Mouse (Mus musculus) liver, embryonic 12.5 days (tissue): ENCODE results near the gene Thpo. TPM values are rescaled to one million over a fixed set of nuclear protein-coding genes. Genes with fewer than 3 reads are reported as not detected.

Experiments
- ATAC-seq: fragments of 200-750 bp; cut with Nextera tagmentation; 2 replicates; pipeline ENCODE4 v1.8.0; 2017; ENCODE audit warnings: moderate number of reproducible peaks, mild to moderate bottlenecking, moderate library complexity
- H3K27ac ChIP-seq: fragments of 300-500 bp; sonication (generic); 2 replicates; pipeline ENCODE4 v1.5.1; 2016; ENCODE audit warnings: mild to moderate bottlenecking
- H3K27me3 ChIP-seq: fragments of 300-500 bp; sonication (generic); replicated peaks from 2 replicates; pipeline ENCODE4 v1.6.1; 2016; ENCODE audit warnings: mild to moderate bottlenecking, moderate library complexity
- H3K36me3 ChIP-seq: fragments of 300-500 bp; sonication (generic); 2 replicates; pipeline ENCODE4 v1.6.1; 2016; ENCODE audit warnings: mild to moderate bottlenecking, moderate library complexity
- H3K4me1 ChIP-seq: fragments of 300-500 bp; sonication (generic); 2 replicates; pipeline ENCODE4 v1.6.1; 2016
- H3K4me2 ChIP-seq: fragments of 300-500 bp; sonication (generic); 2 replicates; pipeline ENCODE4 v1.6.1; 2016; ENCODE audit warnings: mild to moderate bottlenecking, moderate library complexity
- H3K4me3 ChIP-seq: fragments of 300-500 bp; sonication (generic); 2 replicates; pipeline ENCODE4 v1.5.1; 2016; ENCODE audit warnings: mild to moderate bottlenecking, moderate library complexity
- H3K9ac ChIP-seq: fragments of 300-500 bp; sonication (generic); 2 replicates; pipeline ENCODE4 v1.6.1; 2016; ENCODE audit warnings: mild to moderate bottlenecking, moderate library complexity
- H3K9me3 ChIP-seq: fragments of 300-500 bp; sonication (generic); replicated peaks from 2 replicates; pipeline ENCODE4 v1.6.1; 2016; ENCODE audit warnings: mild to moderate bottlenecking, moderate library complexity
- WGBS: fragments of 180-500 bp; shearing (Covaris S2); methylation state at CpG from one replicate; pipeline ENCODE4 v1.1.7; 2016; ENCODE audit not compliant: insufficient replicate concordance; 5-methylcytosine and 5-hydroxymethylcytosine counted together
- polyA plus RNA-seq: library from polyadenylated mRNA; unstranded; fragments of >200 nt; fragmentation: Nextera tagmentation; extraction: Ambion mirVana; gene quantifications from 2 replicates; pipeline ENCODE4 v1.2.1, GENCODE M21; 2016

The Thpo gene
- 2.7 and 2.8 TPM in 2 replicates for polyA plus RNA-seq

DNA sequence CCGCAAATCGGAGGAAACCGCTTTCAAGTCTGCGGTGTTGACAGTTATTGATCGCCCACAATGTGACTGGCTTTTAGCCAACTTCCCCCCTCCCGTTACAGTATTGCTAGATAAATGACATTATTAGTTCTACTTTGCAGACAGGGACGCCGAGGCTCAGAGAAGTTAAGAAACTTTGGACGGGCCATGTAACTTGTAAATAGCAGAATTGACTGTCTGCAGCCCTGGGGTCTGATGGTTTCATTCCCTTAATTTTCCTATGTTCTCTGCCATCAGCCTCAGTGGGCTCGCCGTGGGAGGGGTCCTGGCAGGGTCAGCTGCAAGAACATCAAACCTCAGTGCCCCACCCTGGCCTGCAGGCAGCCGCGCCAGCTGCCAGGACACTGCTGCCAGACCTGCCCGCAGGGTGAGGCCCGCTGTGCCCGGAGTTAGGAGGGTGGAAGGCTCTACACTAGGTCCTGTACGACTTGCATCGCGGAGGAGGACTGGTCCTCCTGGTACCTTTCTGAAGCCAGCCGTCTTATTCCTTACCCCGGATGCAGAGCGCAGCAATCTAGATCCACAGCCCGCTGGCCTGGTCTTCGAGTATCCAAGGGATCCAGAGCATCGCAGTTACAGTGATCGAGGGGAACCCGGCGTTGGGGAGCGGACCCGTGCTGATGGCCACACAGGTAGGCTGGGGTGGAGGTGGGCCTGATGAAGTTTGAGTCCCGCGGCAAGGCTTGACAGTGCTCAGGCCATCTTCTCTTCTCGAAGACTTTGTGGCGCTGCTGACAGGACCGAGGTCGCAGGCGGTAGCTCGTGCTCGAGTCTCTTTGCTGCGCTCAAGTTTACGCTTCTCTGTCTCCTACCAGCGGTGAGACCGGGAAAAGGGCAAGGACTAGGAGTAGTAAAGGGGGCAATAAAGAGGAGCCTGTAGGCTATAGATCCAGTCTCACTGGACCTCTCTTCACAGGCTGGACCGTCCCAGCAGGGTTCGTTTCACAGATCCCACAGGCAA is at the start of gene Thpo:
TSS of gene Thpo (minus strand) at position 781 of the 1,000 bp plus-strand sequence.
- Histone ChIP-seq H3K27ac (no peak within 1 kb of the TSS), H3K9me3 (no peaks in the 10 kb centered on the region), H3K4me3 (peak within 1 kb of the TSS; percentile 51), H3K4me1 (peaks cover 21% of the 10 kb centered on the region), H3K9ac (peak within 1 kb of the TSS; percentile 52; the same call in 1 of the 2 replicates), H3K27me3 (peaks cover 94% of the 10 kb centered on the region), H3K36me3 (no peaks in the 10 kb centered on the region), H3K4me2 (peak within 1 kb of the TSS; percentile 73)
- no peak for ATAC-seq
- WGBS, result 5% methylated on average over 45 of the region's 45 CpGs

DNA sequence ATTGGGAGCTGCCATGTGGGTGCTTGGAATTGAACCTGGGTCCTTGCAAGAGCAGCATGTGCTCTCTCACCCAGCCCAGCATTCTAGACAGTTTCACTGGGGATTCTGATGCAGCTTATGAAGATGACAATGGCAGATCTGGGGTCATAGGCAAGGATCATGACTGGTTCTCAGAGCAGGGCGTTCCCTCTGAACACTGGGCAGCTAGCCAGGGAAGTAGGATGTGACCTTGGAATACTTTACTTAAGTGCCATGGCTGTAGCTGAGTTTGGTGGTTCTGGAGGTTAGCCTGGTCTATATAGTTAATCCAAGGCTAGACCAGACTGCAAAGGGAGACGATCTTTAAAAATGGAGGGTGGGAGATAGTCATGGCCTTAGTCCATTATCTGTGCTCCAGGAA is 49.6 kb upstream of the Thpo start:
- Histone ChIP-seq H3K4me3 (no peak overlapping the region), H3K9me3 (no peaks in the 10 kb centered on the region), H3K4me2 (no peak overlapping the region), H3K4me1 (no peaks in the 10 kb centered on the region), H3K9ac (no peak overlapping the region), H3K36me3 (no peaks in the 10 kb centered on the region), H3K27ac (no peak overlapping the region), H3K27me3 (no peaks in the 10 kb centered on the region)
- WGBS, result 71% methylated on average over 2 of the region's 2 CpGs
- ATAC-seq, result no peak

DNA sequence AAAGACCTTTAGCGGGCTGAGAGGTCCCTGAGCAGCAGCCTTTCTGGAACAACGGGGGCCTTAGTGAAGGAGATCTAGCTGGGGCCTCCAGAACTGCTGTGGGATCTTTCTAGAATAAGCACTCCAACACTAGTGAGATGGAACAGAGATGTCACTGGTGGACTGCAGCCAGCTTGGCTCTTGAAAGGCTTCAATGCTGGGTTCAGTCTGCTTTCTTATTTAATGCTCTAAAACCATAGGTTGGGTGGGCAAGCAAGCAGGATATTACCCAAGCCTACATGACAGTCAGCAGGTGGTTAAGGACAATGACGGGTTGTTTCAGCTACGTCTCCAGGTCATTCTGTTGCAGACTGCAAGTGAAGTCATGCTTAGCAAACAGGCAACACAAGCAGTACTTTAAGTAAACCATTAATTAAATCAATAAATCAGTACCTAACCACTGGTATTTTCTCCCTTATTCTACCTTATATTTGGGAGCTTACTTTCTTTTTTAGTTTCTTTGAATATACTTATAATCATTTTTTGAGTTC is 46.9 kb upstream of the Thpo start:
- no peak for ATAC-seq
- H3K9me3 ChIP-seq, result no peaks in the 10 kb centered on the region

DNA sequence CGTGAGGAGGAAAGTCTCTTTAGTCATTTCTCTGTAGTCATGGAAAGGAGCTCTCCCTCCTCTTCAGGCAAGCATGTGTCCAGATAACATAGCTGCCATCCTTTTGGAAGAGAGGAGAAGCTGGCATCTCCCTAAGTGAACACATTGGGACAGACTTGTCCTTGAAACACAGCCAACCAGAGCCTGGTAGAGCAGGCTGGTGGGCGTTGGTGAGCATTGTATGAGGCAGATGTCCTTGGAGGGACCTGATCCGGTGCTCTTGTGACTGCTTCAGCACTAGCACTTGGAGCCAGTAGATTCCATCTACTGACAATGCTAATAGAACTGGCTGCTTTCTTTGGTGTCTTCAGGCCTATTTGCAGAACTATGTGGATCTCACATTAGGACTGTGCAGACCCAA is 45.5 kb upstream of the Thpo start:
- H3K27ac ChIP-seq, result no peak overlapping the region
- 68% methylated on average over 3 of the region's 3 CpGs for WGBS
- H3K9me3 ChIP-seq, result no peaks in the 10 kb centered on the region
- no peak overlapping the region for H3K4me2 ChIP-seq
- no peak overlapping the region for H3K4me3 ChIP-seq
- H3K36me3 ChIP-seq, result no peaks in the 10 kb centered on the region
- no peak for ATAC-seq
- no peaks in the 10 kb centered on the region for H3K4me1 ChIP-seq
- no peak overlapping the region for H3K9ac ChIP-seq
- no peaks in the 10 kb centered on the region for H3K27me3 ChIP-seq

More for the DNA sequence above, 46.9 kb upstream of the Thpo start:
- no peak overlapping the region for H3K4me3 ChIP-seq
- no peaks in the 10 kb centered on the region for H3K27me3 ChIP-seq
- no peak overlapping the region for H3K9ac ChIP-seq
- no peak overlapping the region for H3K27ac ChIP-seq
- 64% methylated on average over 4 of the region's 4 CpGs for WGBS
- no peak overlapping the region for H3K4me2 ChIP-seq
- H3K36me3 ChIP-seq, result no peaks in the 10 kb centered on the region
- H3K4me1 ChIP-seq, result no peaks in the 10 kb centered on the region

DNA sequence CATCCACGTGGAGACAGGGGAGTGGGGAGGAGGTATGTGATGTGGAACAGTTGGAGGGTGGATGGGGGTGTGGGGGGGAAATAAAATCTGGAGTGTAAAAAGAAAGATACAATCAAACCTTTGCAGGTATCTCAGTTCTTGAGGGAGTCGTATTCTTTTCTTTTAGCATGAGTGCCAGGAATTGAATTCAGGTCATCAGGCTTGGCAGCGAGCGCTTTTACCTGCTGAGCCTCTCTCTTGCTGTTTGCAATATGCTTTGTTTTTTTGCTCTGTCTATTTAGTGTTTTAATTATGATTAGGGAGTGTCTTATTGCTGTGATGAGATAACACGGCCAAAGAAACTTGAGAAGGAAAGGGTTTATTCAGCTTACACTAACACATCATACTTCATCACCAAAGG is 40.7 kb upstream of the Thpo start:
- Histone ChIP-seq H3K27ac (no peak overlapping the region), H3K4me3 (no peak overlapping the region), H3K27me3 (no peaks in the 10 kb centered on the region), H3K9me3 (no peaks in the 10 kb centered on the region), H3K4me2 (no peak overlapping the region), H3K9ac (no peak overlapping the region), H3K36me3 (no peaks in the 10 kb centered on the region), H3K4me1 (no peaks in the 10 kb centered on the region)
- 69% methylated on average over 5 of the region's 5 CpGs for WGBS
- no peak for ATAC-seq

DNA sequence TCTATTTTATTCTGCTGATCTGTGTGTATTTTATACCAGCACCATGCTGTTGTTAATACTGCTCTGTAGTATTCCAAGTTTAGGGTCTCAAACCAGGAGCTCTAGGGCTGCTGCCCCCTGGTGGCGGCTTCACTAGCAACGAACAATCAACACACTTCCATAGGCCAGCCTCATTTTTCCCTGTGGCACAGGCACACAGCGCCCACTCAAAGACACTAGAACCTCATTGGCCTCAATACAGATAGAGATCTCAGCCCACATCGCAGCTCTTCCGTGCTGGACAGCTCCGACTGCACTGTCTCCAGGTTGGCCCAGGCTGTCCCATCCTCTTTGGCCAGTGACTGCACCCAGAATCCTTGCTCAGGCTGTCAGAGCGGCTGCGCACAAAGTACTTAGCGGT is 30.9 kb upstream of the Thpo start:
- Histone ChIP-seq H3K4me3 (no peak overlapping the region), H3K4me2 (no peak overlapping the region), H3K27ac (no peak overlapping the region), H3K27me3 (no peaks in the 10 kb centered on the region), H3K9ac (no peak overlapping the region), H3K9me3 (no peaks in the 10 kb centered on the region), H3K4me1 (no peaks in the 10 kb centered on the region), H3K36me3 (no peaks in the 10 kb centered on the region)
- 39% methylated on average over 9 of the region's 9 CpGs for WGBS
- peak; percentile 49; the same call in 1 of the 2 replicates for ATAC-seq

DNA sequence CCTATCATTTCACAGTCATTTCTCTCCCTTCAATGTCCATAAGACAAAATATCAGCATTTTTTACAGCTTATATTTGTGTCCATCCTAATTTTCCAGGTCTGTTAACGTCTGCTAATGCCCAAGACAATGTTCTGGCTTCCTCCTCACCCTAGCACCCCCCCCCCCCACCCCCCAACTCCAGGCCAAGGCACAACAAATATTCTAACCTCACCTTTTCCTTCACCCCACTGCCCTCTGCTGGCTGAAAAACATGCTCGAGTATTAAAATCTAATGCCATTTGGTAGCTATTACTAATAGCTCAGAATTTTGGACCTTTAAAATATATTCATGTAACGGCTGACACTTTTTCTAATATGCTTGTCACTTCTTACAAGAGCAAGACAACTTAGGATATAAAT is 27.4 kb upstream of the Thpo start:
- H3K9me3 ChIP-seq, result no peaks in the 10 kb centered on the region
- no peak overlapping the region for H3K27ac ChIP-seq
- no peaks in the 10 kb centered on the region for H3K27me3 ChIP-seq
- H3K4me3 ChIP-seq, result no peak overlapping the region
- H3K36me3 ChIP-seq, result no peaks in the 10 kb centered on the region
- no peak for ATAC-seq
- no peaks in the 10 kb centered on the region for H3K4me1 ChIP-seq
- no peak overlapping the region for H3K9ac ChIP-seq
- WGBS, result 5% methylated on average over 3 of the region's 3 CpGs
- H3K4me2 ChIP-seq, result no peak overlapping the region

DNA sequence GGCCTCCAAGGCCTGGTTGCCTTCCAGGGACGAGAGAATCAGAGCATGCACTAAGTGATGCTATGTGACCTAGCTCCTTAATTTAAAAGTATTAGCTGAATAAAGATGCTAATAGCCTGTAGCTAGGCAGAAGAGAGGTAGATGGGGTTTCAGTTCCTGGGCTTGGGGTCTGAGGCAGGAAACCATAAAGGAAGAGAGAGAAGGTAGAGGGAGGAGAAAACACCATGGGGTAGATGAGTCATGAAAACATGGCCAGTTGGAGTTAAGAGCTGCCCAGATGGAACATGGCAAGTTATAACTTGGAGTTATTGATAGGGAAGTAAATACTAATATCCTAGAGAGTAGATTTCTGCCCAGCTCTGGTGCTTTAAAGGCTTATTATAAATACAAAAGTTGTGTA is 23.1 kb upstream of the Thpo start:
- no peak for ATAC-seq
- Histone ChIP-seq H3K4me3 (no peak overlapping the region), H3K27ac (no peak overlapping the region), H3K4me1 (no peaks in the 10 kb centered on the region), H3K27me3 (no peaks in the 10 kb centered on the region), H3K36me3 (no peaks in the 10 kb centered on the region), H3K4me2 (no peak overlapping the region), H3K9me3 (no peaks in the 10 kb centered on the region), H3K9ac (no peak overlapping the region)
- WGBS, result 54% methylated on average over 1 of the region's 1 CpGs

DNA sequence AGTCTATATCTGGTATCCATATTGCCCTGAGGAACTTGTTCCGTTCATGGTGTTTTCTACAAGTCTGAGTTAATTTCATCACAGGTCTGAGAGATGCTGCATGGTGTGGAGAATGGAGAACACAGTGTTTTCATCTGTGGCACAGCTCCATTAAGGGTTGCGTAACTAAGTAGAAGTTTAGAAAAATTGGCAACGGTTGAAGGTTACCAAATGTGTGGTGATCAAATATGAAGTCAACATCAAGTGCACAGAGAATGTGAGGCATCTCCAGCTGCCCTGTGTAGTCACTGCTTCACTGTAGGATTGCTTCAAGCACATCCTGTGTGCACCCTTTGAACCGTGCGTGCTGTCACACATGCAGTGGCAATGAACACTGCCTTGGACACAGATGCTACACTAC is 21.7 kb upstream of the Thpo start:
- Histone ChIP-seq H3K9ac (no peak overlapping the region), H3K36me3 (no peaks in the 10 kb centered on the region), H3K27me3 (no peaks in the 10 kb centered on the region), H3K4me2 (no peak overlapping the region), H3K27ac (no peak overlapping the region), H3K4me3 (no peak overlapping the region), H3K9me3 (no peaks in the 10 kb centered on the region), H3K4me1 (no peaks in the 10 kb centered on the region)
- WGBS, result 81% methylated on average over 5 of the region's 5 CpGs
- no peak for ATAC-seq

DNA sequence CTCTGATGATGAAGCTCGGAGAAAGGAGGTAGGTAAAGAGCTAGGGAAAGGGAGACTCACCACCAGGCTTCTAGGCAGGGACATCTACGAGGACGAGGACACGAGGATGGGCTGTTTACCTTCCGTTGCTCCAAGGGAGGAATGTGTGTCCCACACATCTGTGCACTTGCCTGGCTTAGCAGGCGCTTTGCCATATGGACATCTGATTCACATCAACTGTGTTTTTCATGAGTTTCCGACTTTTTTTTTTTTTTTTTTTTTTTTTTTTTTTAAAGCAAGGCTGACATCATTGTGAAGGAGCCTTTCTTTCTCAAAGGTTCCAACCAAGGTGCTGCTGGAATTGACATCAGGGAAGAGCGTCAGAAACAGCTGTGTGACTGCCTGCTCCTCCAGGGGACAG is 16.2 kb upstream of the Thpo start:
- no peak overlapping the region for H3K4me3 ChIP-seq
- 0 out of 2 replicates have a peak, but pooled peaks cover 7% of the 10 kb centered on the region for H3K27me3 ChIP-seq
- ATAC-seq, result no peak
- no peaks in the 10 kb centered on the region for H3K4me1 ChIP-seq
- no peak overlapping the region for H3K9ac ChIP-seq
- no peak overlapping the region for H3K27ac ChIP-seq
- no peaks in the 10 kb centered on the region for H3K9me3 ChIP-seq
- WGBS, result 50% methylated on average over 8 of the region's 8 CpGs
- no peaks in the 10 kb centered on the region for H3K36me3 ChIP-seq
- H3K4me2 ChIP-seq, result no peak overlapping the region

DNA sequence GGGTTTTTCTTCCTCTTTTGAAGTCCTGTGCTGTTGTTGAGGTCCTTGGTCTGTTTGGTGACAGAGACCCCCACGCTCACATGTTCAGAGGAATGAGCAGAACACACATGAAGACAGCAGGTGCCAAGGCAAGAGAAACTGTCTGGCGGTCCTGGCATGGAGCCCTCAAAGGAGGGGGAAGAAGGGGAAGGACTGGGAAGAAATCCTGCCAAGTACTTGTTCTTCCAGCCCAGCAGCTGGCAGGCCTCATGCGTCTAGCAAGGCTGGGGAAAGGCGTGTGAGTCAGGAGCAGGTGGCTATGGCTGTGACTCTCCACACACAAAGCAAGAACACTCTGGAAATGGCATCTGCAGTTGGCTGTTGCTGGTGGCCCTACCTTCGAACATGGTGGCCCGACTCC is 12.3 kb upstream of the Thpo start:
- no peaks in the 10 kb centered on the region for H3K36me3 ChIP-seq
- peaks cover 11% of the 10 kb centered on the region; the same call in 1 of the 2 replicates for H3K27me3 ChIP-seq
- no peak overlapping the region for H3K27ac ChIP-seq
- no peak for ATAC-seq
- H3K4me2 ChIP-seq, result no peak overlapping the region
- no peaks in the 10 kb centered on the region for H3K9me3 ChIP-seq
- no peak overlapping the region for H3K4me3 ChIP-seq
- 62% methylated on average over 6 of the region's 6 CpGs for WGBS
- no peak overlapping the region for H3K9ac ChIP-seq
- H3K4me1 ChIP-seq, result no peaks in the 10 kb centered on the region

DNA sequence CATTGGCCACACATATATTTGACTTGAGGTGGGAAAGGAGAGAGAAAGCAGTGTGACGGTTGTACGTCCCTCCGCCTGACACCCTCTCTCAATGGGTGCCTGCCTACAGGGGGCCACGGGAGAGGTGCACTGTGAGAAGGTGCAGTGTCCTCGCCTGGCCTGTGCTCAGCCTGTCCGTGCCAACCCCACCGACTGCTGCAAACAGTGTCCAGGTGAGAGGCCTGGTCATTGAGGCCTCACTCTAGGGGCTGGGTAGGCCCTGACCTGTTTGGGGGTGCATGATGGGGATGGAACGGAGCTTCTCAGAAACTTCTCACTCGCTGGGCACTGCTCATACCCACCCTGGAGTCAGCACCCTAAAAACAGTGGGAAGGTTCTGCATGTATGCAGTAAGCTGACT is 5.5 kb upstream of the Thpo start:
- no peak overlapping the region for H3K27ac ChIP-seq
- peaks cover 44% of the 10 kb centered on the region for H3K27me3 ChIP-seq
- H3K4me2 ChIP-seq, result no peak overlapping the region
- H3K36me3 ChIP-seq, result no peaks in the 10 kb centered on the region
- ATAC-seq, result no peak
- no peak overlapping the region for H3K4me3 ChIP-seq
- no peaks in the 10 kb centered on the region for H3K4me1 ChIP-seq
- H3K9ac ChIP-seq, result no peak overlapping the region
- no peaks in the 10 kb centered on the region for H3K9me3 ChIP-seq
- 82% methylated on average over 9 of the region's 9 CpGs for WGBS
